8 mouse cellular contexts compared by ENCODE assay signal in genomic region chr3:107483290-107483689, GRCm38 (mm10). TPM values are rescaled to one million over a fixed set of nuclear protein-coding genes. Genes with fewer than 3 reads are reported as not detected.
A peak's percentile ranks its signal among the peaks of the same experiment; 100 is the strongest.
DNase-seq lines count a peak whose midpoint lies in the region; ATAC-seq and TF ChIP-seq lines count a peak whose summit lies in the region.

No protein-coding gene starts in this region.

- no peaks in the 10 kb centered on the region for H3K9me3 ChIP-seq in midbrain, embryonic 11.5 days (ENCODE audit: control insufficient read depth, low read length)
- no peaks in the 10 kb centered on the region for H3K9me3 ChIP-seq in midbrain, embryonic 10.5 days (replicated peaks)
- H3K9me3 ChIP-seq in midbrain, embryonic 14.5 days (ENCODE audit: control insufficient read depth, low read length) = no peaks in the 10 kb centered on the region

- TF ChIP-seq POLR2A in cortical plate, adult 2 months (IDR thresholded peaks at IDR 0.05; ENCODE audit: extremely low read depth, insufficient read depth, low read length) = no peak

- no peaks in the 10 kb centered on the region for H3K4me1 ChIP-seq in midbrain, embryonic 11.5 days (ENCODE audit: control insufficient read depth, insufficient read depth, low read length)
- no peaks in the 10 kb centered on the region; the same call in 1 of the 2 replicates for H3K4me1 ChIP-seq in midbrain, embryonic 10.5 days
- no peaks in the 10 kb centered on the region; the same call in none of the 2 replicates for H3K4me1 ChIP-seq in cortical plate, adult 2 months (ENCODE audit: control insufficient read depth, insufficient read depth, low read length)
- peaks cover 11% of the 10 kb centered on the region for H3K4me1 ChIP-seq in midbrain, embryonic 14.5 days (ENCODE audit: control insufficient read depth, insufficient read depth, low read length)

- no peaks in the 10 kb centered on the region for H3K27me3 ChIP-seq in midbrain, embryonic 11.5 days (ENCODE audit: control insufficient read depth, insufficient read depth, low read length)
- no peaks in the 10 kb centered on the region for H3K27me3 ChIP-seq in midbrain, embryonic 10.5 days (ENCODE audit: low read depth, poor library complexity, severe bottlenecking)
- H3K27me3 ChIP-seq in midbrain, embryonic 14.5 days (ENCODE audit: control insufficient read depth, insufficient read depth, low read length) = no peaks in the 10 kb centered on the region

- intact Hi-C loops in heart, postnatal 14 days (cut with DNase I) = no loop called here
- intact Hi-C loops in gastrocnemius, postnatal 14 days (cut with DNase I; ENCODE audit: low total_unique reads) = no loop called here

- 57% methylated on average over 11 of the region's 11 CpGs for whole genome bisulfite sequencing in midbrain, embryonic 11.5 days
- 68% methylated on average over 11 of the region's 11 CpGs for WGBS in midbrain, embryonic 10.5 days
- WGBS in midbrain, embryonic 14.5 days = 34% methylated on average over 11 of the region's 11 CpGs

- DNase-seq in midbrain, embryonic 11.5 days (ENCODE audit: low spot score, missing footprints) = no peak
- no peak for DNase-seq in midbrain, embryonic 10.5 days (ENCODE audit: low spot score)
- DNase-seq in heart, postnatal 14 days = peak; percentile 39 to 44
- peak; percentile 84 for DNase-seq in midbrain, embryonic 14.5 days
- DNase-seq in urinary bladder, postnatal 10 days (ENCODE audit: low spot score) = no peak
- DNase-seq in ovary, adult 18-20 months (ENCODE audit: low spot score) = no peak
- DNase-seq in gastrocnemius, postnatal 14 days = no peak

- H3K36me3 ChIP-seq in midbrain, embryonic 11.5 days (ENCODE audit: control insufficient read depth, insufficient read depth, low read length) = no peaks in the 10 kb centered on the region
- no peaks in the 10 kb centered on the region for H3K36me3 ChIP-seq in midbrain, embryonic 10.5 days
- H3K36me3 ChIP-seq in midbrain, embryonic 14.5 days (ENCODE audit: control insufficient read depth, insufficient read depth, low read length) = no peaks in the 10 kb centered on the region

- H3K27ac ChIP-seq in midbrain, embryonic 11.5 days (ENCODE audit: low read depth, low read length) = no peak overlapping the region
- H3K27ac ChIP-seq in midbrain, embryonic 10.5 days (replicated peaks) = no peak overlapping the region
- no peak overlapping the region for H3K27ac ChIP-seq in cortical plate, adult 2 months (ENCODE audit: insufficient read depth, low read length)
- H3K27ac ChIP-seq in midbrain, embryonic 14.5 days (replicated peaks; ENCODE audit: low read depth, low read length) = peak overlapping the region; percentile 67

- H3K9ac ChIP-seq in midbrain, embryonic 11.5 days (ENCODE audit: low read length) = no peak overlapping the region
- H3K9ac ChIP-seq in midbrain, embryonic 14.5 days (replicated peaks; ENCODE audit: low read length) = no peak overlapping the region

- no peak overlapping the region for H3K4me2 ChIP-seq in midbrain, embryonic 11.5 days
- H3K4me2 ChIP-seq in midbrain, embryonic 14.5 days (ENCODE audit: low read length) = no peak overlapping the region

- no peak overlapping the region for H3K4me3 ChIP-seq in midbrain, embryonic 11.5 days (ENCODE audit: low read depth, low read length)
- no peak overlapping the region for H3K4me3 ChIP-seq in midbrain, embryonic 10.5 days
- no peak overlapping the region for H3K4me3 ChIP-seq in cortical plate, adult 2 months (ENCODE audit: insufficient read depth, low read length)
- H3K4me3 ChIP-seq in midbrain, embryonic 14.5 days (replicated peaks; ENCODE audit: low read depth, low read length) = no peak overlapping the region

- peak; percentile 23; the same call in 1 of the 2 replicates for TF ChIP-seq CTCF in cortical plate, adult 2 months (IDR thresholded peaks at IDR 0.05; ENCODE audit: extremely low read depth, insufficient read depth, low read length)

- ATAC-seq in midbrain, embryonic 11.5 days (ENCODE audit: low FRiP score) = peak; percentile 48; the same call in 1 of the 2 replicates
- peak; percentile 95 for ATAC-seq in midbrain, embryonic 14.5 days (ENCODE audit: low FRiP score, low TSS enrichment)

RNA-seq across cellular contexts. Expression of gene Kcnc4, which starts 23.9 kb away (rescaled TPM):
- polyA plus RNA-seq in midbrain, embryonic 11.5 days (2014; fragmentation: Nextera tagmentation; extraction: Ambion mirVana) = 0.03 and 0.04 TPM in 2 replicates
- 0.10 TPM in 1 of 2 replicates, not detected in the other for polyA plus RNA-seq in midbrain, embryonic 10.5 days (2016; fragmentation: Nextera tagmentation; extraction: Ambion mirVana)
- 72.7 and 76.2 TPM in 2 replicates for polyA plus RNA-seq in cortical plate, adult 2 months (2012; rRNA removed)
- total RNA-seq in heart, postnatal 14 days (2021) = under 1 TPM; 0.37 to 0.43 TPM
- 6.2 and 8.3 TPM in 2 replicates for polyA plus RNA-seq in midbrain, embryonic 14.5 days (2014; fragmentation: Nextera tagmentation; extraction: Ambion mirVana)
- total RNA-seq in gastrocnemius, postnatal 14 days (2021) = 10 to 100 TPM; 49.3 to 51.9 TPM

RNA-seq across cellular contexts. Expression of gene Slc6a17, which starts 34.5 kb away (rescaled TPM):
- polyA plus RNA-seq in midbrain, embryonic 11.5 days (2014; fragmentation: Nextera tagmentation; extraction: Ambion mirVana) = 1.8 and 1.9 TPM in 2 replicates
- polyA plus RNA-seq in midbrain, embryonic 10.5 days (2016; fragmentation: Nextera tagmentation; extraction: Ambion mirVana) = 1.4 and 1.6 TPM in 2 replicates
- 238 and 251 TPM in 2 replicates for polyA plus RNA-seq in cortical plate, adult 2 months (2012; rRNA removed)
- total RNA-seq in heart, postnatal 14 days (2021) = 1 to 10 TPM; 1.3 to 1.5 TPM
- 12.3 and 20.4 TPM in 2 replicates for polyA plus RNA-seq in midbrain, embryonic 14.5 days (2014; fragmentation: Nextera tagmentation; extraction: Ambion mirVana)
- under 1 TPM; 0.55 to 0.60 TPM for total RNA-seq in gastrocnemius, postnatal 14 days (2021)

Comparison
In these comparisons a context has a peak if more than half of its experiments do, and no peak if none do; other contexts are left out.
1. DNase-seq: peak in heart, postnatal 14 days (2 of 2) and midbrain, embryonic 14.5 days (single experiment); none in midbrain, embryonic 11.5 days (single experiment), midbrain, embryonic 10.5 days (single experiment), urinary bladder, postnatal 10 days (single experiment), ovary, adult 18-20 months (single experiment) and gastrocnemius, postnatal 14 days (single experiment).
2. RNA of gene Slc6a17, which starts 34.5 kb away (polyA plus RNA-seq): 238 to 251 TPM in cortical plate, adult 2 months; 12.3 to 20.4 TPM in midbrain, embryonic 14.5 days, 1.8 to 1.9 TPM in midbrain, embryonic 11.5 days and 1.4 to 1.6 TPM in midbrain, embryonic 10.5 days; every median in the first group is over 10 times any median in the second.